Mouse (Mus musculus) kidney, adult 11 months (tissue): ENCODE results near the gene Zfp384.
"Not testable (repeated sequence)": the region's sequence is repeated elsewhere in the genome, so short reads cannot be mapped to it uniquely, and the experiment has no call there.

Experiments
- DNase-seq: peaks from one replicate; pipeline ENCODE4 v3.0.0; 2022

Zfp384 gene

DNA sequence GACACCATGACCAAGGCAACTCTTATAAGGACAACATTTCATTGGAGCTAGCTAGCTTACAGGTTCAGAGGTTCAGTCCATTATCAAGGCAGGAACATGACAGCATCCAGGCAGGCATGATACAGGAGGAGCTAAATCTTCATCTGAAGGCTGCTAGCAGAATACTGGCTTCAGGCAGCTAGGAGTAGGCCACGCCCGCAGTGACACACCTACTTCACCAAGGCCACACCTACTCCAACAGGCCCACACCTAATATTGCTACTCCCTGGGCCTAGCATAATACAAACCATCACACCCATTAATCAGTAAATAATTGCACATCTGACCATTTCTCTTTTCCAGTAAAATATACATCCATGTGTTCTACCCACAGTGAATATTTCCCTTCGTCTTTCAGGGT, 8.7 kb downstream of the Zfp384 start:
- DNase-seq, result no peak

DNA sequence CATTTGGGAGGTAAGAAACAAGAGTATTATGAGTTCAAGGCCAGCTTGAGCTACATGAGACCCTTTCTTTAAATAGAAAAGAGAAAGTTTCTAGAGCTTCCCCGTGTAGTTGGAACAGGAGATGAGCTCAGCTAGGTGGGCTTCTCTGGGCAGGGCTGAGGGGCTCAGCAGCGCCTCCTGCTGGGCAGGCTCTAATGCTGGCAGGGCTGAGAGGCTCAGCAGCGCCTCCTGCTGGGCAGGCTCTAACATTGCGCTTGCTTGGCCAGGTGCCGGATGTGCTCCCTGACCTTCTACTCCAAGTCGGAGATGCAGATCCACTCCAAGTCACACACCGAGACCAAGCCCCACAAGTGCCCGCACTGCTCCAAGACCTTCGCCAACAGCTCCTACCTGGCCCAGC, 21.6 kb downstream of the Zfp384 start:
- peak; percentile 38 for DNase-seq

DNA sequence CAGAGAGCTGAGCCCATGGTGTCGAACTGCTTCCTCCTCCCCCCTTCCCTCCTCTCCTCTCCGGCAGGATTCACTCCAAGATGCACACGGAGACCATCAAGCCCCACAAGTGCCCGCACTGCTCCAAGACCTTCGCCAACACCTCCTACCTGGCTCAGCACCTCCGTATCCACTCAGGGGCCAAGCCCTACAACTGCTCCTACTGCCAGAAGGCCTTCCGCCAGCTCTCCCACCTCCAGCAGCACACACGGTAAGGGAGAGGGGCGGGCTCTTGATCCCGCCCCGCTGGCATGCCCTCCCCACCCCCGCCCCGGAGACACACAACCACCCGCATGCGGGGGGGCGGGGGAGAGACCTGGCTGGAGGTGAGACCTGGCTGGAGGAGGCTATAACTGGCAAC, 22.7 kb downstream of the Zfp384 start:
- DNase-seq, result no peak

DNA sequence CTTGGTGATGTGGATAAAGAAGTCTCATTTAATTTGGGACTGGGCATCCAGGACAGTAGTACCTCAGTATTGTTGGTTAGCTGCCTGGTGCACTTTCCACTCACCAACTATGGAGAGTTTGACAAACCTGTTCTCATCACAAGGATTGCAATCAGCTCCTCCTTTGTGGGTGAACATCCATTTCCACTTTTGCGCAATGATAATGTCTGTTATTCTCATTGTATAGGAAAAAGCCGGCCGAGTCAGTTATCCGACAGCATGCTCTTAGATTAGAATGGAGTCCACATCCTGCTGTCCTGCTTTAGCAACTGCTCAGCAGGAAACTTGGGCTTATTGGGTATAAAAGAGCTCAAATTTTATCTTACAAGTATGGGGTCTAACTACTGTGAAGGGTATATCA, 29.7 kb downstream of the Zfp384 start:
- DNase-seq, result no peak

DNA sequence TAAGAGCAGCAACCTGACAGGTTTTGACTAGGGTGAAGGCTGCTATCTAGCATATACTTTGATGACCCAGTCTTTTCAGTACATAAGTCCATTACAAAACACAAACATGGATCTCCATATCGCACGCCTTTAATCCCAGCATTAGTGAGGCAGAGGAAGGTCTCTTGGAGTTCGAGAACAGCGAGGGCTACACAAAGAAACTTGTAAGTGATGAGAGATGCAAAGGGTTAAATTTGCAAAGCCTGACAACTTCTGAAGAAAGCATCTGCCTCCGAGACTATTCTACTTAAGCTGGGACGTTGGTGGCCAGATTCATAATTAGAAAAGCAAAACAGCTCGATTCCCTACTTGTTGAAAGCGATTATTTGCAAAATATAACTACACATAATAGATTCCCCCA, 30.2 kb downstream of the Zfp384 start:
- DNase-seq, result no peak

DNA sequence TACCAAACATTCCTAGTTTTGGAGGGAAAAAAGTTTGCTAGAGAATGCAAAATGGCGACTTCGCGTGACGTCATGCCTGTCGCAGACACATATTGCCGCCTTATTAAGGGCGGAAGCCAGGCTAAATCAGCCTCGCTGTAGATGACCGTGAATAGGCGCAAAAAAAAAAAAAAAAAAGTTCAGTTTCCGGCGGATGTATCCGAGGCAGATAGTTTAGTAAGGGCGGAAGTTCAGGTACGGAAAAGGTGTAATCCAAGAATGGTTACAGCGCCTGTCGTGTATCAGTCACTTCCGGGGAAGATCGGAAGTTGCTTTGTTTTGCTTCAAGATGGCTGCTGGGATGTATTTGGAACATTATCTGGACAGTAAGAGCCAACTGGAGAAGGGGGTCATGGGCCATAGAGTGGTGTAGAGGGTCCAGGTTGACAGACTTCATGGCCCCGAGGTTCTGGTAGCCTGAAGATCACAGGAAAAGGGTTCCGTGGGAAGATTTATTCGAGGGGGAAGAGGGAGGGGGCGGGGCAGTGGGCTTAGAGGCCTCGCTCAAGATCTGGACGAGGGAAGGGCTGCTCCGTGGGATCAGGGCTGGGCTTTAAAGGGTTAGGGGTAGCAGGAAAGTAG, 30.7 kb downstream of the Zfp384 start, which contains the start of gene Ing4:
Ing4 (plus strand) TSS at position 228 of the 621 bp plus-strand sequence.
- DNase-seq, result peak; percentile 92

DNA sequence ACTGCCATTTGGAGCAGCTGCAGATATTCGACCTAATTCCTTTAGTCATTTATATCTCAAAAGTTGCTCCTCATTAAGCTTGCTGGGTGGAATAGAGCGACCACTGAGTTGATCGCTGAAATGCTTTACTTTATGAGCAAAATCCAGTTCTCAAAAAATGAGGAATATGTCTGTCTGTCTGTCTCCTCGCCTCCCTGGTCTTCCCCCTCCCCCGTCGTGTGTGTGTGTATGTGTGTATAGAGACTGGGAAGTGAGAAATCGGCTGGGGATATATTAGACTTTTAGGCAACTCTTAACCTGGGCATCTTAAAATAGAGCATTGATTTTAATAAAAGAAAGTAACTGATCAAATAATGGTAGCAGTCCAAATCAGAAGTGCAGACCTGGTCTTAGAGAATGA, 31.3 kb downstream of the Zfp384 start:
- DNase-seq, result no peak

DNA sequence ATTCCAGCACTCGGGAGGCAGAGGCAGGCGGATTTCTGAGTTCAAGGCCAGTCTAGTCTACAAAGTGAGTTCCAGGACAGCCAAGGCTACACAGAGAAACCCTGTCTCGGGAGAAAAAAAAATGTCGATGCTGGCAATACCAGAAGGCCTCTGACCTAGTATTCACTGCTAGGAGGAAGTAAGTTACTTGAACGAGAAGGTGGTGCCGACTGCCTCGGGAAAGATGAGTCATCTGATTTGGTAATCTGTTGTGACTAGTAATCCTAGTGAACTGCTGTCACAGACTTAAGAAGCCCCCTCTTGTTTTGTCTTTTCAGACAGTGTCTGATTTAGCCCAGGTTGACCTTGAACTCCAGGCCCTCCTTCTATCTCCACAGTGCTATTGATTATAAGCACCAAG, 32.1 kb downstream of the Zfp384 start:
- no peak for DNase-seq

DNA sequence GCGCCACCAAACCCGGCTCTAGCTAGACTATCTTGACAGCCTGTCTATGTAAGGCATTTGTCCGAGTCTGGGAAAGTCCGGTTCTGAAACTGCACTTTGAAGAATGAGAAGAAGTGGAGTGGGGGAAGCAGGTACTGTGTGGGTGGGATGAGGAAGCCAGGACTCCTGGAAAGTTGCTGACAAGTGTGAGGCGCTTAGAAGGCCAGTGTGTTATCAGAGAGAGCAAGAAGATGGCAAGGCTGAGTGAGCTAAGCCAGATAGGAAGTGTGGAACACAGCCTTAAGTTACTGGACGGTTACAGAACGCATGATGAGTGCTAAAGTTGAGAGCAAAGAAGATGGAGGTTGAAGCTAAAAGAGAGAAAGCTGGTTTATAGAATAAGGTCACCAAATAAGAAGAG, 33.1 kb downstream of the Zfp384 start:
- no peak for DNase-seq

DNA sequence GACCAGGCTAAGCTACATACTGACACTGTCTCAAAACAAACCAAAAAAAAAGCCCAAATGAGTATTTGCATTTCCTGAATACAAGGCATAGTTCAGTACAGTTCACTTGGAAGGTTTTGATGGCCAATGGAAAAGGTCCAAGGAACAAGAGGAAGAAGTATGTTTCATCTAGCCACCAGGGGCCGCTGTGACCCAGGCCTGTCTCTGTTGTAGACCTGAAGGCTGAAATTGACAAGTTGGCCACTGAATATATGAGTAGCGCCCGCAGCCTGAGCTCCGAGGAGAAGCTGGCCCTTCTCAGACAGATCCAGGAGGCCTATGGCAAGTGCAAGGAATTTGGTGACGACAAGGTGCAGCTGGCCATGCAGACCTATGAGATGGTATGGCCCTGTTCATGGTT, 37.7 kb downstream of the Zfp384 start:
- peak; percentile 62 for DNase-seq

DNA sequence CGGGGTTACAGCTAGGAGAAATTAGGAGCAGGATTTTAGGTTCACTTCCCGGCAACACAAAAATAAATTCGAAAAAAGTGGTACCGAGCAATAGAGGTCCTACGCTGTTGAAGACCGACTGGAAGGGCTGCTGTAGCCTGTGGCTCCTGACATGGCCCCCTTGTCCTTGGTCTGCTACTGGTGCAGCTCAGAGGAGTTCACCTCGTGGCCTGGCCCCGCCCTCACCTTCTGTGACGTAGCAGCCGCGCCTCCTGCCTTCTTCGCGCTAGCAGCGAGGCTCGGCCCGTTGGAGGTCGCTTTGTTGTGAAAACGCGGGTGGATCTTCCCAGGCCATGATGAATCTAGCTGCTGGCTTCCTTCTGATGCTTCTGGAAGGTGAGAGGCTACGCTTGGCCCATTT, 40.7 kb downstream of the Zfp384 start, which contains the start of gene Acrbp:
Acrbp (plus strand) TSS at position 12 of the 400 bp plus-strand sequence.
- no peak for DNase-seq

DNA sequence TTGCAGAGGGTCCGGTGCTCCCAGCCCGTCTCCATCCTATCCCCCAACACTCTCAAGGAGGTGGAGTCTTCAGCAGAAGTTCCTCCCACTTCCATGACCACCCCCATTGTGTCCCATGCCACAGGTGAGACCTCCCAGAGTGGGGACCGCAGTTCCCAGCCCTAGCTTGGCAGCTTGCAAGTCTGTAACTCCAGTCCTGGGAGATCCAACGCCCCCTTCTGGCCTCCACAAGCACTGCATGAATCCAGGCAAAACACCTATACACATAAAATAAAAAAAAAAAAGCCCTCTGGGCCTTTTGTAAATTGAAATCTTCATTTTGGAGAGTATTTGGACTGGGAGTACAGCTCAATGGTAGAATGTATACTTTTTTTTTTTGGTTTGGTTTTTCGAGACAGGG, 42.3 kb downstream of the Zfp384 start:
- DNase-seq, result no peak

DNA sequence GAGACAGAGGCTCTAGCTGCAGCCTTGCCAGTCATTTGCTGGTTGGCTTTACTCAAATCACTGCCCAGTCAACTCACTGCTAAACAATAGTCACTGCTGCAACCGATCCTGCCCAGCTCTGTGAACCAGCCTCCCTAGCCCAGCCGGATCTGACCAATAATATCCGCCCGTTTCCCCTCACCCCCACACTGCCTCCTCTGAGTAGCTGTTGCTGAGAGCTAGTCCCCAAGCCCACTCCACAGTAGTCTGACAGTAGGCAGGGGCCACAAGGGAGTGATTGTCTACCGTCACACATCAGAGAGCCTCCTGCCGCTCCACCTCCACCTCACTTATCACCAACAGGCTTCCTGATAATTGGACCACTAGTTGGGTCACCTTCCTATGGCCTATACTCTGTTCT, 52.5 kb downstream of the Zfp384 start:
- no peak for DNase-seq

DNA sequence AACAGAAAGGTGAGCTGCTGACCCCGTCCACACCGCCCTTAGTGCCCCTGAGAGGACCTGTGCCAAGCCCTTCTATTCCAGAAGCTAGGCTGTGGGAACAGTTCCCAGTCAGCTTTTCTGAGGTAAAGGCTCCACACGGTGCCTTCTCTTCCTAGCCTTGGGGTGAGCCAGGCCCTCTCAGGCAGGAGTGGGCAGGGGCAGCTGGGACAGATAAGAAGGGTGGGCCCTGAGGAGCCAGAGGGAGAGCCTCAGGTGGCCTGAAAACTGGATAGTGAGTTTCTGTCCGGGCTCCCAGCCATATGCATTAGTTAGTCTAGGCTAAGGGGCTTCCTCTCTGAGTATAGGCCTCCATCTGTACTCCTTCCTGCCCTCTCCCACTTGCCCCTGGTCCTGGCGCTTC, 53.6 kb downstream of the Zfp384 start:
- no peak for DNase-seq

DNA sequence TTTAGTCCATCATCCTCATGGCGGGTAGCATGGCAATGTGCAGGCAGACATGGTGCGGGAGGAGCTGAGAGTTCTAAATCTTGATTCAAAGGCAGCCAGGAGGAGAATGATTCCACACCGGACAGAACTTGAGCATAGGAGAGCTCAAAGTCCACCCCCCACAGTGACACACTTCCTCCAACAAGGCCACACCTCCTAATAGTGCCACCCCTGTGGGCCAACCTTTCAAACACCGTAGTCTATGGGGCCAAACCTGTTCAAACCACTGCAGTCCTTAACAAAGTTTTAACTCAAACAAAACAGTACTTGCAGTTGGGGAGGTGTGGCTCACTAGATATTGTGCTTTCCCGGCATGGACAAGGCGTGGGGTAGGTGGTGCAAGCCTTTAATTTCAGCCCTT, 55.0 kb downstream of the Zfp384 start:
- no peak for DNase-seq

DNA sequence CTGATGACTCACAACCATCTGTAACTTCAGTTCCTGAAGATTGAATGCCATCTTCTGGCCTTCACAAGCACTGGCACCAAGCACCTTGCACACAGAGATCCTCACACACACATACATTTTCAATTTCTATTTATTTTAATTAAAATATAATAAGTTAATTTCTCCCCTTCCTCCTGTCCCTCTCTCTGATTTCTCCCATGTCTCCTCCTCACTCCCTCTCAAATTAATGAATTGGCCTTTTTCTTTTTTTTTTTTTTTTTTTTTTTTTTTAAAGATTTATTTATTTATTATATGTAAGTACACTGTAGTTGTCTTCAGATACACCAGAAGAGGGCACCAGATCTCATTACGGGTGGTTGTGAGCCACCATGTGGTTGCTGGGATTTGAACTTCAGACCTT, 56.3 kb downstream of the Zfp384 start:
- not testable (repeated sequence) for DNase-seq

DNA sequence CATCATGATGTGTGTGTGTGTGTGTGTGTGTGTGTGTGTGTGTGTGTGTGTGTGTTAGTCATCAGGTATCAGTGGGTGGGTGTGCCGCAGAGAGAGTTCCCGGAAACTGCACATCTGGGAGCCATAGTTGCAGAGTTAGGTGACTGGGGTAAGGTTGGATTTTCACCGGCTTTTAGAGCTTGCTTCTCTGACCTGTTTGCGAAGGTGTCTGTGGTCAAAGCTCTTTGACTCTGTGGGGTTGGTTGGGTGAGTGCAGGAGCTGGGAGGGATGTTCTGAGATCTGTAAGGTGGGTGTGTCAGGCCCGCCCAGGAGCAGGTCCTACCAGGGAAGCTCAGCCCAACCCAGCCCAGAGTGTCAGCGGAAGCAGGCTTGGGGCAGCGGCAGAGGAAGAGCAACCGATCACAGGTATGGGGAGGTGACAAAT, 58.6 kb downstream of the Zfp384 start, which contains the start of gene Lpar5:
Lpar5 (plus strand) TSS at position 350 of the 425 bp plus-strand sequence.
- DNase-seq, result no peak

DNA sequence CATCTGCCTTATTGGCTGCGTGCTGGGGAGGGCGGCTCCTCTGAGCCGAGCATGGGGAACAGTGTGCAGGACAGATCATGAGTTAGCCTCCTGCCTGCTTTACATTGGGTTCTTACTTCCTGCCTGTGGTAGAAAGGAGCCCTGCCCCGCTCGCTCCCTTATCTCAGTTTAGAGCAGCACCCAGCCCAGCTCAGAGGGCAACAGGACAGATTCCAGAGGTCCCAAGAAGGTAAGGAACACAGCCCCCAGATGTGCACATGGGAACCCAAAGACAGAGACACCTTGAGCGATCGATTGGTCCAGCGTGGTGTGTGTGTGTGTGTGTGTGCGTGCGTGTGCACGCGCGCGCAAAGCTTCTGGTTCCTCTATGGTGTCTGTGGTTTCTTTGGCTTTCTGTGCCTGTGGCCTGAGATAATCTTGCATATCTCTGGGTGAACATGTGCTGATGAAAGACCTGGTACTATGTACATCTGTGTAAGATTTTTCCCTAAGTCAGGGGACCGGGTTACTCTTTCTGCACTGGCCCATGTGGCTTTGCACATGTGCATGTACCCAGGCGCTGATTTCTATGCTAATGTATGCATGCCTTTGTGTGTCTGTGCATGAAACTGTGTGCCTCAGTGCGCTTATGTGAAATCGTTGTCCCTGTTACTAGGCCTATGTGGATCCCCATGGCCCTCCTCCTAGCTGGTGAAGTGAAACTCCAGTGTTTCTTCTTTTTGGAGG, 62.4 kb downstream of the Zfp384 start:
- DNase-seq, result no peak

DNA sequence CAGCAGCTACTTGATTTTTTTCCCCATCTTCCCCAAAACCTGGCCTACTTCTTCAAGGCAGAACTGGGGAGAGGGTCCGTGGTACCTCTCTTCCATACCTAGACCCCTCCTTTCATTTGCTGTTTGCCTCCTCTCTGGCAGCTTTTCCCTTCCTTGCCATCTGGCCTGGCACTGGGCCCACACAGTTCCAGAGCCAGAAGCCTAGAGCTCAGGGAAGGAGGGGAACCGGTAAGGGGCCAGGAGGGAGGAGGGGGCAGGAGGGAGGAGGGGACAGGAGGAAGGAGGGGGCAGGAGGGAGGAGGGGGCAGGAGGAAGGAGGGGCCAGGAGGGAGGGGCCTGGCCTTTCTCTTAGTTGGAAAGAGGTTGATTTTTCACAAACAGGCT, 62.9 kb downstream of the Zfp384 start:
- DNase-seq, result no peak

DNA sequence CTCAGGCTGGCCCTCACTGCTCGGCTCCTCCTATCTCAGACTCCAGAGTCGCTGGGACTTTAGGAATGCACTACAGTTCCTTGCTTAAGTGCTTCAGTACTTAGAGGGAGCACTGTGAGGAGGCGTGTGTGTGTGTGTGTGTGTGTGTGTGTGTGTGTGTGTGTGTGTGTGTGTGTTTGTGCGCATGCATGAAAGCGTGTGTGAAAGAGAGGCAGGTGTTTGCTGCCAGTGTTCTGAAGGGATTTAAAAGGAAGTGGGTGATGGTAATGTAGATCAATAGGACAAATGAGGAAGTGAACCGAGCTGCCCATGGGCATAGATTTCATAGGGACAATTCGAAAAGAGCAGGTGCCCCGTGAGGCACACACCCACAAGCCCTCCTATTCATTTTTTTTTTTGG, 64.9 kb downstream of the Zfp384 start:
- DNase-seq, result no peak

DNA sequence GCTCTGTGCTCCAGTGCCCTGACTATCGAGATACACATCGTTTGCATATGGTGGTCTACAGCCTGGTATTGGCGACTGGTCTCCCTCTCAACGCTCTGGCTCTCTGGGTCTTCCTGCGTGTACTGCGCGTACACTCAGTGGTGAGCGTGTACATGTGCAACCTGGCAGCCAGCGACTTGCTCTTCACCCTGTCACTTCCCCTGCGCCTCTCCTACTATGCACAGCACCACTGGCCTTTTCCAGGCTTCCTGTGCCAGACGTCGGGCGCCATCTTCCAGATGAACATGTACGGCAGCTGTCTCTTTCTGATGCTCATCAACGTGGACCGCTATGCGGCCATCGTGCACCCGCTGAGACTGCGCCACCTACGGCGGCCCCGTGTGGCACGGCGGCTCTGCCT, 72.4 kb downstream of the Zfp384 start:
- DNase-seq, result no peak

DNA sequence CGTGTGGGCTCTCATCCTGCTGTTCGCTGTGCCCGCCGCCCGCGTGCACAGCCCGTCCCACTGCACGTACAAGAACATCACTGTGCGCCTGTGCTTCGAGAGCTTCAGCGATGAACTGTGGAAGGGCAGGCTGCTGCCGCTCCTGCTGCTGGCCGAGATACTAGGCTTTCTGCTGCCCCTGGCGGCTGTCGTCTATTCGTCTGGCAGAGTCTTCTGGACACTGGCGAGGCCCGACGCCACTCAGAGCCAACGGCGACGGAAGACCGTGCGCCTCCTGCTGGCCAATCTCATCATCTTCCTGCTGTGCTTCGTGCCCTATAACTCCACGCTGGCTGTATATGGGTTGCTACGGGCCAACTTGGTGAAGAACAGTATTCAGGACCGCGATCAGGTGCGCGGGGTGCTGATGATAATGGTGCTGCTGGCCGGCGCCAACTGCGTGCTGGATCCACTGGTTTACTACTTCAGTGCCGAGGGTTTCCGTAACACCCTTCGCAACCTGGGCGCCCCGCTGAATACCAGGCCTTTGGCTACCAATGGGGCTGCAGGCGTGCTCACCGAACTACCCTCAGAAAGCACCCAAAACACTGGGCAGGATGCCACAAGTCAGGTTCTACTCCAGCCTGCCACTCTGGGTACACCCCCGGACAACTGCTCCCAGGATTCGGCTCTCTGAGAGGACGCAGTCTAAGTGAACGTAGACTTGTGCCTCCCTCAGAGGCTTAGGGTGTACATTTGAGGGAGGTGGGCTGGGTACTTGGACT, 73.0 kb downstream of the Zfp384 start:
- peak; percentile 91 for DNase-seq

DNA sequence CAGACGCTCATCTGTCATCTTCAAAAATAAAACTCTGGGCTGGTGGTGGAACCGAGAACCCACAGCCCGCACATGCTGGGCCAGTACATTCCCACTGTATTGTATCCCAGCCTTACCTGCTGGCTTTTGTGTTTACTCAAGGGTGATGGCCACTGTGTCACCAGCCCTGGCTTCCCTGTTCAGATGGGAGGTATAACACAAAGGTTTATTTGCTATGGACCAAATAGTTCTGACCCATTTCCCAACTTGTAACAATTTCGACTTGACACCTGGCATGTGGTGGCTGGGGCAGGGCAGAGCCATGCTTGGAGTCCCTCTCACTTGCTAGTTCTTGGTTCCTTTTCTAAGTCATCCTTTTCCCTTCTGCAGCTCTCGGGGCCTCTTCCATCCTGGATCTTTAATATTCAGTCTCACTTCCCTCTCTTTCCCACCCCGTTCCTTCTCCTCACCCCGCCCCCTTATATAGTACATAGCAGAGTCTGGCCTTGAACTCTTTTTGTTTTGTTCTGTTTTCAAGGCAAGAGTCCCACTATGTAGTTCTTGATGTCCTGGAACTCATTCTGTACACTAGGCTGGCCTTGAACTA, 73.9 kb downstream of the Zfp384 start:
- DNase-seq, result no peak

DNA sequence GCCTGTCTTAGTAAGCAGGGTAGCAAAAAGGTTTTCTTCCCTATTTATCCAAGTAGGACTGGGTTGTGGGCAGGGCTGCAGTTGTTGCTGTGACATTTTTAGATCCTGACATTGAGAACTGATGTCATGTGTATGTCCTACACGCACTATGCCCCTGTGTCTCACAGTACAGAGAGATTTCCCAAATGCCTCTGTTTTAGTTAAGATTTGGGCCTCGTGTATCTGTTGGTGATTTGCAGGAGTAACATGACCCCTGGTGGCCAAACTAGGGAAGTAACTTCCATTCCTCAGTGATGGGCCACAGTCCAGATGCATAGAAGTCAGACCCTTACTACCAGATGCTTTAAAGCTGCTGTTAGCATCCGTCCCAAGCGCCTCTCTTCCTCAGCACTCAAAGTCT, 75.5 kb downstream of the Zfp384 start:
- no peak for DNase-seq
